Mouse (Mus musculus): Measurements from ENCODE around the gene Nsun2.
"Not testable (repeated sequence)": the region's sequence is repeated elsewhere in the genome, so short reads cannot be mapped to it uniquely, and the experiment has no call there.

The Nsun2 gene

GRCm38 (mm10) chr13:69612175-69612544, 78.6 kb downstream of the Nsun2 start:
- in situ Hi-C loops (cut with MboI; ENCODE audit: unreplicated experiment in 2 of 2): loop anchor here (5.0 to 25.0 kb wide), 5 partner anchors 75 to 1875 kb away; partner anchors contain the start of genes Fastkd3 (in 2 of the 2), Mtrr (in 2 of the 2), 1700001L19Rik (in 1 of the 2) and Zfp65 (in 1 of the 2)

GRCm38 (mm10) chr13:69616716-69617115, 83.2 kb downstream of the Nsun2 start:
- in situ Hi-C loops (cut with MboI; ENCODE audit: unreplicated experiment in 2 of 2): loop anchor here (10.0 to 25.0 kb wide), 3 partner anchors 198 to 1879 kb away; partner anchors contain the start of genes 1700001L19Rik (in 1 of the 2), Fastkd3 (in 1 of the 2), Mtrr (in 1 of the 2) and Zfp65 (in 1 of the 2)

GRCm38 (mm10) chr13:69623843-69624242, 90.3 kb downstream of the Nsun2 start:
- in situ Hi-C loops (cut with MboI; ENCODE audit: unreplicated experiment in 2 of 2): loop anchor here (25.0 kb wide), 2 partner anchors 1037 to 1887 kb away; partner anchors contain the start of genes 1700001L19Rik (in 1 of the 2), Fastkd3 (in 1 of the 2), Mtrr (in 1 of the 2) and Zfp65 (in 1 of the 2)

- in situ Hi-C loops (cut with MboI; ENCODE audit: unreplicated experiment in 2 of 2): loop anchor here (25.0 kb wide), 2 partner anchors 1037 to 1887 kb away; partner anchors contain the start of genes 1700001L19Rik (in 1 of the 2), Fastkd3 (in 1 of the 2), Mtrr (in 1 of the 2) and Zfp65 (in 1 of the 2)
Measured at GRCm38 (mm10) chr13:69624510-69624909, 91.0 kb downstream of the Nsun2 start.

GRCm38 (mm10) chr13:69627941-69628340, 94.4 kb downstream of the Nsun2 start:
- in situ Hi-C loops (cut with MboI; ENCODE audit: unreplicated experiment in 2 of 2): no loop called here

GRCm38 (mm10) chr13:69630576-69630975, 97.0 kb downstream of the Nsun2 start:
- in situ Hi-C loops (cut with MboI; ENCODE audit: unreplicated experiment in 2 of 2): no loop called here

- in situ Hi-C loops (cut with MboI; ENCODE audit: unreplicated experiment in 2 of 2): no loop called here
Measured at GRCm38 (mm10) chr13:69631111-69631510, 97.6 kb downstream of the Nsun2 start.

GRCm38 (mm10) chr13:69631659-69632058, 98.1 kb downstream of the Nsun2 start:
- in situ Hi-C loops (cut with MboI; ENCODE audit: unreplicated experiment in 2 of 2): no loop called here

GRCm38 (mm10) chr13:69633551-69633950, 100.0 kb downstream of the Nsun2 start:
- in situ Hi-C loops (cut with MboI; ENCODE audit: unreplicated experiment in 2 of 2): no loop called here

GRCm38 (mm10) chr13:69633988-69634387, 100.4 kb downstream of the Nsun2 start:
- in situ Hi-C loops (cut with MboI; ENCODE audit: unreplicated experiment in 2 of 2): no loop called here

GRCm38 (mm10) chr13:69635836-69636235, 102.3 kb downstream of the Nsun2 start:
- in situ Hi-C loops (cut with MboI; ENCODE audit: unreplicated experiment in 2 of 2): not testable (repeated sequence)

- in situ Hi-C loops (cut with MboI; ENCODE audit: unreplicated experiment in 2 of 2): no loop called here
Measured at GRCm38 (mm10) chr13:69636375-69636774, 102.8 kb downstream of the Nsun2 start.

GRCm38 (mm10) chr13:69636816-69637215, 103.3 kb downstream of the Nsun2 start:
- in situ Hi-C loops (cut with MboI; ENCODE audit: unreplicated experiment in 2 of 2): no loop called here

- in situ Hi-C loops (cut with MboI; ENCODE audit: unreplicated experiment in 2 of 2): no loop called here
Measured at GRCm38 (mm10) chr13:69637657-69638056, 104.1 kb downstream of the Nsun2 start.

GRCm38 (mm10) chr13:69638108-69638626, 104.6 kb downstream of the Nsun2 start:
- in situ Hi-C loops (cut with MboI; ENCODE audit: unreplicated experiment in 2 of 2): no loop called here

GRCm38 (mm10) chr13:69639251-69639650, 105.7 kb downstream of the Nsun2 start:
- in situ Hi-C loops (cut with MboI; ENCODE audit: unreplicated experiment in 2 of 2): no loop called here

- in situ Hi-C loops (cut with MboI; ENCODE audit: unreplicated experiment in 2 of 2): no loop called here
Measured at GRCm38 (mm10) chr13:69640126-69640525, 106.6 kb downstream of the Nsun2 start.

- in situ Hi-C loops (cut with MboI; ENCODE audit: unreplicated experiment in 2 of 2): no loop called here
Measured at GRCm38 (mm10) chr13:69640541-69640940, 107.0 kb downstream of the Nsun2 start.

- in situ Hi-C loops (cut with MboI; ENCODE audit: unreplicated experiment in 2 of 2): no loop called here
Measured at GRCm38 (mm10) chr13:69641017-69641416, 107.5 kb downstream of the Nsun2 start.

GRCm38 (mm10) chr13:69642656-69643216, 109.2 kb downstream of the Nsun2 start:
- in situ Hi-C loops (cut with MboI; ENCODE audit: unreplicated experiment in 2 of 2): no loop called here

- in situ Hi-C loops (cut with MboI; ENCODE audit: unreplicated experiment in 2 of 2): no loop called here
Measured at GRCm38 (mm10) chr13:69643937-69644336, 110.4 kb downstream of the Nsun2 start.

Data from v-Abl transformed pro-B cells (cell line).